Mouse (Mus musculus) stomach, postnatal 0 days (tissue): Measurements from ENCODE around the gene Aebp1. TPM values are rescaled to one million over a fixed set of nuclear protein-coding genes. Genes with fewer than 3 reads are reported as not detected.
A peak's percentile ranks its signal among the peaks of the same experiment; 100 is the strongest.
"Not testable (repeated sequence)": the region's sequence is repeated elsewhere in the genome, so short reads cannot be mapped to it uniquely, and the experiment has no call there.

Experiments used
- ATAC-seq: fragments of 200-750 bp; cut with Nextera tagmentation; 2 replicates; pipeline ENCODE4 v1.8.0; 2017; ENCODE audit not compliant: low FRiP score, low TSS enrichment
- DNase-seq: peaks from one replicate; pipeline ENCODE4 v3.0.0-alpha.2; 2016; ENCODE audit warnings: low spot score
- H3K27ac ChIP-seq: fragments of 300-500 bp; sonication (generic); replicated peaks from 2 replicates; pipeline ENCODE4 v1.5.1; 2014; ENCODE audit warnings: mild to moderate bottlenecking, control low read depth
- H3K27me3 ChIP-seq: fragments of 300-500 bp; sonication (generic); 2 replicates; pipeline ENCODE4 v1.6.1; 2014; ENCODE audit warnings: low read length; ENCODE audit not compliant: control insufficient read depth, insufficient read depth
- H3K36me3 ChIP-seq: fragments of 300-500 bp; sonication (generic); 2 replicates; pipeline ENCODE4 v1.6.1; 2014; ENCODE audit warnings: low read length, mixed read lengths; ENCODE audit not compliant: control insufficient read depth, insufficient read depth
- H3K4me1 ChIP-seq: fragments of 300-500 bp; sonication (generic); replicated peaks from 2 replicates; pipeline ENCODE4 v1.6.1; 2014; ENCODE audit warnings: antibody characterized with exemption; ENCODE audit not compliant: control insufficient read depth, insufficient read depth
- H3K4me2 ChIP-seq: fragments of 300-500 bp; sonication (generic); replicated peaks from 2 replicates; pipeline ENCODE4 v1.6.1; 2014; ENCODE audit warnings: low read depth, mild to moderate bottlenecking, control low read depth, moderate library complexity
- H3K4me3 ChIP-seq: fragments of 300-500 bp; sonication (generic); 2 replicates; pipeline ENCODE4 v1.5.1; 2014; ENCODE audit warnings: low read depth, low read length, control low read depth
- H3K9ac ChIP-seq: fragments of 300-500 bp; sonication (generic); 2 replicates; pipeline ENCODE4 v1.6.1; 2014; ENCODE audit warnings: mild to moderate bottlenecking, low read length, control low read depth, mixed read lengths
- H3K9me3 ChIP-seq: fragments of 300-500 bp; sonication (generic); 2 replicates; pipeline ENCODE4 v1.6.1; 2016; ENCODE audit warnings: low read length; ENCODE audit not compliant: control insufficient read depth
- CTCF ChIP-seq: IDR thresholded peaks from 2 replicates; pipeline ENCODE4 v1.5.1; 2016; ENCODE audit warnings: antibody characterized with exemption, low read depth, mild to moderate bottlenecking, moderate library complexity
- EP300 ChIP-seq: optimal IDR thresholded peaks from 2 replicates; pipeline ENCODE3; 2016; ENCODE audit warnings: antibody characterized with exemption
- WGBS: fragments of 180-500 bp; shearing (Covaris S2); extraction: QIAGEN DNeasy Blood & Tissue Kit; methylation state at CpG from one replicate; pipeline ENCODE4 v1.1.7; 2014; 5-methylcytosine and 5-hydroxymethylcytosine counted together
- polyA plus RNA-seq: library from polyadenylated mRNA; unstranded; fragments of >200 nt; fragmentation: Nextera tagmentation; extraction: Ambion mirVana; gene quantifications from 2 replicates; pipeline ENCODE4 v1.2.1, GENCODE M21; 2015

The Aebp1 gene
- polyA plus RNA-seq, 1 experiment from 2014 or later: 21.9 TPM

- TF ChIP-seq CTCF (peak; percentile 81), EP300 (no peak)
- 75% methylated on average over 5 of the region's 5 CpGs for WGBS
- no peak for ATAC-seq
- Histone ChIP-seq H3K9me3 (no peaks in the 10 kb centered on the region), H3K4me3 (no peak overlapping the region), H3K9ac (no peak overlapping the region), H3K27me3 (no peaks in the 10 kb centered on the region), H3K4me1 (0 out of 2 replicates have a peak, but pooled peaks cover 3% of the 10 kb centered on the region), H3K36me3 (peaks cover 1% of the 10 kb centered on the region; the same call in 1 of the 2 replicates), H3K4me2 (no peak overlapping the region), H3K27ac (no peak overlapping the region)
- DNase-seq: peak; percentile 73
Observed at GRCm38 (mm10) chr11:5879905-5880304, 18.2 kb downstream of the Aebp1 start.

DNA sequence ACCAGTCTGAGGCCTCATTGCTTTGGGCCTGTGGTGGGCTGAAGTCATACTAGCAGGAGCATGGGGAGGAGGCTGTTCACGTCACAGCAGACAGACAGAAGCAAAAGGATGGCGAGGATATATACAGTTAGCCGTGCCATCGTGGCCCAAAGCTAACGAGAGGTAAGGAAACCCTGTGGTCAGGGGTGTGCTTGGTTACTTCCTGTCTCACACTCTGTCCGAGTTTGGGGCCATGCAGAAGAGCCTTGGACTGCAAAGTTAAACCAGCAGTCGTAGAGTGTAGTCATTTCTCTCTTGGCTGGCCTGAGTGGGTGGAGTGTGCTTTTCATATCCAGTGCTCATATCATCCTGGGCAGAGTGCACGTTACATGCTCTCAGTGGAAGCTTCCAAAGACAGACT, 20.8 kb downstream of the Aebp1 start:
- ATAC-seq (no peak), DNase-seq (no peak)
- Histone ChIP-seq H3K27me3 (no peaks in the 10 kb centered on the region), H3K4me1 (no peaks in the 10 kb centered on the region), H3K9ac (no peak overlapping the region), H3K4me2 (no peak overlapping the region), H3K9me3 (no peaks in the 10 kb centered on the region), H3K36me3 (no peaks in the 10 kb centered on the region), H3K4me3 (no peak overlapping the region), H3K27ac (no peak overlapping the region)
- 66% methylated on average over 8 of the region's 8 CpGs for WGBS
- TF ChIP-seq EP300 (no peak), CTCF (no peak)

GRCm38 (mm10) chr11:5886187-5886586, 24.4 kb downstream of the Aebp1 start:
- Histone ChIP-seq H3K9ac (no peak overlapping the region), H3K4me2 (no peak overlapping the region), H3K27me3 (no peaks in the 10 kb centered on the region), H3K4me3 (no peak overlapping the region), H3K27ac (no peak overlapping the region), H3K36me3 (no peaks in the 10 kb centered on the region), H3K9me3 (no peaks in the 10 kb centered on the region), H3K4me1 (no peaks in the 10 kb centered on the region)
- TF ChIP-seq CTCF (peak; percentile 95), EP300 (no peak)
- DNase-seq (peak; percentile 71), ATAC-seq (no peak)
- WGBS: 17% methylated on average over 9 of the region's 9 CpGs

- H3K27me3 ChIP-seq: no peaks in the 10 kb centered on the region
- H3K4me2 ChIP-seq: no peak overlapping the region
- no peak overlapping the region for H3K9ac ChIP-seq
- H3K36me3 ChIP-seq: no peaks in the 10 kb centered on the region
- H3K27ac ChIP-seq: no peak overlapping the region
- no peaks in the 10 kb centered on the region for H3K9me3 ChIP-seq
- TF ChIP-seq CTCF: 0 out of 2 replicates have a peak, but pooled peaks have one; percentile 3
- TF ChIP-seq EP300: no peak
- H3K4me3 ChIP-seq: no peak overlapping the region
- DNase-seq: no peak
- WGBS: 33% methylated on average over 5 of the region's 5 CpGs
- no peak for ATAC-seq
- no peaks in the 10 kb centered on the region for H3K4me1 ChIP-seq
Observed at GRCm38 (mm10) chr11:5887250-5887649, 25.5 kb downstream of the Aebp1 start.

GRCm38 (mm10) chr11:5888563-5888962, 26.8 kb downstream of the Aebp1 start:
- not testable (repeated sequence) for H3K27ac ChIP-seq, H3K36me3 ChIP-seq, H3K9me3 ChIP-seq, H3K4me2 ChIP-seq, ATAC-seq, H3K27me3 ChIP-seq, DNase-seq, H3K4me3 ChIP-seq, H3K9ac ChIP-seq, H3K4me1 ChIP-seq
- 69% methylated on average over 5 of the region's 5 CpGs for WGBS

DNA sequence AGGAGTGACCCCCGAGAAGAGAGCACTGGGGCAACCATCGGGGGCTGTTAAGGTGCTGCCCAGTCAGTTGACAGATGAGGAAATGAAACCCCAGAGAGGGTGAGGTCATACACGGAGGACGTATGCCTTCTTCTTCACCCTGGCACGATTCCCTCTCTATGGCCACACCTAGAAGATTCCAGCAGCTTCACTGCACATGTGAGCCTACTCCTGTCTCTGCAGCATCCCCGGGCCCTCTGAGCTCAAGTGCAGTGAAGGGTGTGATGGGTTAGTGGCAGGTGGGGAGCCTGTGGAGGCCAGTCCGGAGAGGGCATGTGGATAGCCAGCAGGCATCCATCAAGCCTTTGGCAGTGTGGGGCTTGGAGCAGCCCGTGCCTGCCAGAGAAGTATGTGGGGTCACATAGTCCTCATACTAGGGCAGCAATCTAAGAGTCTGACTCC, 30.4 kb downstream of the Aebp1 start:
- H3K4me2 ChIP-seq: no peak overlapping the region
- H3K4me1 ChIP-seq: no peaks in the 10 kb centered on the region; the same call in 1 of the 2 replicates
- TF ChIP-seq CTCF: no peak
- TF ChIP-seq EP300: no peak
- H3K9ac ChIP-seq: no peak overlapping the region
- ATAC-seq: 0 out of 2 replicates have a peak, but pooled peaks have one; percentile 31
- H3K27ac ChIP-seq: no peak overlapping the region
- H3K9me3 ChIP-seq: no peaks in the 10 kb centered on the region
- no peaks in the 10 kb centered on the region for H3K36me3 ChIP-seq
- WGBS: 24% methylated on average over 8 of the region's 8 CpGs
- no peaks in the 10 kb centered on the region for H3K27me3 ChIP-seq
- no peak for DNase-seq
- H3K4me3 ChIP-seq: no peak overlapping the region
